Mouse (Mus musculus) gastrocnemius, postnatal 25 days (tissue): ENCODE measurements around the gene Mrgprb5. TPM values are rescaled to one million over a fixed set of nuclear protein-coding genes. Genes with fewer than 3 reads are reported as not detected.
"Not testable (repeated sequence)": the region's sequence is repeated elsewhere in the genome, so short reads cannot be mapped to it uniquely, and the experiment has no call there.

ENCODE experiments used
- DNase-seq: peaks from one replicate; pipeline ENCODE4 v3.0.0; 2022
- long read RNA-seq, 2 experiments: library from polyadenylated mRNA; stranded (forward); transcript quantifications; one replicate each; pipeline ENCODE4 v2.0.0; 2021
- total RNA-seq, 2 experiments: library from RNA; stranded (reverse); gene quantifications; 1 replicate in 1 of 2; 2 replicates in 1 of 2; pipeline ENCODE4 v1.2.3; 2021

Mrgprb5 gene
- not detected for total RNA-seq
- long read RNA-seq, experiment 1: 0 reads
- long read RNA-seq, experiment 2: 0 reads

DNA sequence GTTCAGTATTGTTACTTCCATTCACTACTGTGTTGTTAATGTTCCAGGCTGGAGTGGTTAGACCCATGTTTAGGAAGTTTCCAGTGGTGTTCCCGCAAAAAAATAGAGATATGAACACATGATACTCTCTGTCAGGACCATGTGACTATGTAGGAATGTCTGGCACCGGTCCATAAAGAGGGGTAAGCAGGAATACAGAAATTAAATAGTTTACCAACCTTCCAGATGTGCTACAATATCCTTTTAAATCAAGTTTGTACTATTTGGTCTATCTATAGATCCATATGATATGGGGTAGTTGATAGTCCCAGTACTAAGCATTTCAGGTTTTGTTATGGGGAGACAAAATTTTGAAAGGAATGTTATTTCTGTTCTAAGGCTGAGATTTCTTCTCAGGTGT, at the start of gene Mrgprb5:
Gene Mrgprb5 (minus strand): TSS at position 101 of the 400 bp plus-strand sequence.
- no peak for DNase-seq

GRCm38 (mm10) chr7:48199188-48199587, 30.4 kb upstream of the Mrgprb5 start, which contains the start of gene Mrgprb4:
Gene Mrgprb4, minus strand, starts transcription at chr7:48199288.
- DNase-seq: no peak

- no peak for DNase-seq
These were observed 1.3 kb downstream of the Mrgprb5 start for GRCm38 (mm10) chr7:48167471-48167870.

DNA sequence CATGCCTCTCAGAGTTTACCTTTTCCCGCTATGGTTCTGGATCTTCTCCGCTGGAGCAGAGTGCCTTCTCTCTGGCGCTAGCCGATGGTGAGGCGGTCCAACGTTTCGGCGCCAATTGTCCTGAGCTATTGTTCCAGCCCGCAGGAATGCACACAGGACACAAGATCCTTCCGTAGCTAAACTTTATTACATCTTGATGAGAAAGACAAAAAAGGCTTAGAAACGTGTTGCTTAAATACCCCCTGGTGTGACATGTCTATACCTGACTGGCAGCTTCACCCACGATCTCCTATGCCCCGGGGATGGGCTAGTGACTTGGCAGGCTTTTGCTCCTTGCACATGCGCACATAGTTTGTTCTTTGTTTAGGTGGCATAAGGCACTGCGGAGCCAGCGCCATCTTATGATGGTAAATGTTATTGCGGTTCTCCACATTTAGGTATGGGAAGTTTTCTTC, 30.5 kb downstream of the Mrgprb5 start:
- DNase-seq: no peak

- no peak for DNase-seq
These were observed 31.4 kb downstream of the Mrgprb5 start for GRCm38 (mm10) chr7:48137216-48138077.

DNA sequence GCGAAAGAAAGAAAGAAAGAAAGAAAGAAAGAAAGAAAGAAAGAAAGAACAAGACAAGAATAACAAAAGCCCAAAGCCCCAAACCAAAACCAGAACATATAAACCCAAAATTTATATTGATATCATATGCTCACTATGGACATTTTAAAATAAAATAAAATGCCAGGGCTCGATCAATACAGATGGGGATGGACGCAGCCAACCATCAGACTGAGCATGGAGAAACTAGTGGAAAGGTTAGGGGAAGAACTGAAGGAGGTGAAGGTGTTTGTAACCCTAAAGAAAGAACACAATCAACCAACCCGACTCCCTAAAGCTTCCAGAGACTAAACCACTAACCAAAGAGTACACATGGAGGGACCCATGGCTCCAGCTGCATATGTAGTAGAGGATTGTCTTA, 36.1 kb downstream of the Mrgprb5 start:
- no peak for DNase-seq

- not testable (repeated sequence) for DNase-seq
These were observed 36.6 kb downstream of the Mrgprb5 start for GRCm38 (mm10) chr7:48132247-48132646.

GRCm38 (mm10) chr7:48131820-48132219, 37.0 kb downstream of the Mrgprb5 start:
- DNase-seq: not testable (repeated sequence)

DNA sequence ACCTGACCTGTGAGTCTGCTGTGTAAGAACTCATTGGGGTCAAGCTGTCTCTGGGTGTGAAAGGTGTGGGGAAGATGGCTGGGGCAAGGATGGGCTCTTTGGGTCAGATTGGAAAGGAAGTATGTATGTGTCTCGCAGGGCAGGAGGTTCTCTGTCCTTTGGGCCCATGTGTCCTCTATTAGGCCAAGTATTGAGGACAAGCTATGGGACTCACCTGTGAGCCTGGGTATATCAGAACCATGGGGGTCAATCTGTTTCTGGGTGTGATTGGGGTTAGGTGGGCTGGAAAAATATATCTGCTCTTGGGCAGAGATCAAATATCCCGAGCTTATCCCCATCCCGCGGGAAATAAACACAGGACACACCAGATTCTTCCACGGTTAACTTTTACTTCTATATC, 45.0 kb downstream of the Mrgprb5 start:
- no peak for DNase-seq

Other genes starting within 250 kb of the Mrgprb5 start
- not detected for gene Mrgpra4, start 186.9 kb downstream of the Mrgprb5 start, total RNA-seq
- gene Mrgprx1, start 141.4 kb downstream of the Mrgprb5 start, total RNA-seq: not detected
- gene Mrgprb4, start 30.3 kb upstream of the Mrgprb5 start, total RNA-seq: not detected
- gene Mrgprb8, start 219.5 kb upstream of the Mrgprb5 start, total RNA-seq: not detected